Mouse (Mus musculus) yolk sac, embryonic 10.5 days (tissue): ENCODE measurements around the gene Clpp.

Source experiments
- DNase-seq: peaks from one replicate; pipeline ENCODE4 v3.0.0-alpha.2; 2017; ENCODE audit warnings: low spot score

Clpp gene

GRCm38 (mm10) chr17:56988441-56988840 lies 1.7 kb upstream of the Clpp start:
- DNase-seq: no peak

GRCm38 (mm10) chr17:56988921-56989430 lies 1.1 kb upstream of the Clpp start:
- no peak for DNase-seq

GRCm38 (mm10) chr17:56989467-56990114 lies 514 bp upstream of the Clpp start:
- DNase-seq: peak; percentile 95

- DNase-seq: no peak
These were observed 861 bp downstream of the Clpp start for GRCm38 (mm10) chr17:56990966-56991365.

- no peak for DNase-seq
These were observed 4.9 kb downstream of the Clpp start for GRCm38 (mm10) chr17:56995046-56995445.

- no peak for DNase-seq
These were observed 6.4 kb downstream of the Clpp start for GRCm38 (mm10) chr17:56996506-56996905.

- DNase-seq: peak; percentile 98
These were observed 7.0 kb downstream of the Clpp start, which contains the start of gene Alkbh7 for GRCm38 (mm10) chr17:56997029-56997667. Alkbh7 (plus strand) TSS chr17:56997339.

GRCm38 (mm10) chr17:56999414-56999813 lies 9.3 kb downstream of the Clpp start:
- DNase-seq: no peak

- no peak for DNase-seq
These were observed 10.0 kb downstream of the Clpp start, which contains the start of gene Pspn for GRCm38 (mm10) chr17:56999968-57000609. Pspn (minus strand) TSS chr17:57000018.

GRCm38 (mm10) chr17:57001228-57001627 lies 11.1 kb downstream of the Clpp start:
- DNase-seq: no peak

GRCm38 (mm10) chr17:57003994-57004393 lies 13.9 kb downstream of the Clpp start:
- DNase-seq: no peak

- no peak for DNase-seq
These were observed 17.2 kb downstream of the Clpp start for GRCm38 (mm10) chr17:57007137-57007905.

GRCm38 (mm10) chr17:57010911-57011235 lies 20.8 kb downstream of the Clpp start:
- no peak for DNase-seq

- DNase-seq: peak; percentile 98
These were observed 21.4 kb downstream of the Clpp start, which contains the start of the genes Gtf2f1 and Gm17949 for GRCm38 (mm10) chr17:57011236-57012141. Gtf2f1 (minus strand) TSS chr17:57011288. Gm17949 (plus strand) TSS chr17:57011469.

GRCm38 (mm10) chr17:57012245-57012795 lies 22.2 kb downstream of the Clpp start:
- DNase-seq: no peak

GRCm38 (mm10) chr17:57019693-57020092 lies 29.6 kb downstream of the Clpp start:
- DNase-seq: no peak

GRCm38 (mm10) chr17:57020960-57021359 lies 30.9 kb downstream of the Clpp start:
- no peak for DNase-seq

GRCm38 (mm10) chr17:57027471-57027870 lies 37.4 kb downstream of the Clpp start:
- DNase-seq: no peak

GRCm38 (mm10) chr17:57029691-57030090 lies 39.6 kb downstream of the Clpp start:
- DNase-seq: no peak

GRCm38 (mm10) chr17:57030931-57031660 lies 41.0 kb downstream of the Clpp start, which contains the start of gene Khsrp:
Khsrp (minus strand) TSS chr17:57031522.
- DNase-seq: peak; percentile 55
